Mouse (Mus musculus): Measurements from ENCODE around the gene Rps2. TPM values are rescaled to one million over a fixed set of nuclear protein-coding genes. Genes with fewer than 3 reads are reported as not detected.

Rps2 gene
- total RNA-seq, 2 experiments from 2014 or later, result 619 to 676 TPM

DNA sequence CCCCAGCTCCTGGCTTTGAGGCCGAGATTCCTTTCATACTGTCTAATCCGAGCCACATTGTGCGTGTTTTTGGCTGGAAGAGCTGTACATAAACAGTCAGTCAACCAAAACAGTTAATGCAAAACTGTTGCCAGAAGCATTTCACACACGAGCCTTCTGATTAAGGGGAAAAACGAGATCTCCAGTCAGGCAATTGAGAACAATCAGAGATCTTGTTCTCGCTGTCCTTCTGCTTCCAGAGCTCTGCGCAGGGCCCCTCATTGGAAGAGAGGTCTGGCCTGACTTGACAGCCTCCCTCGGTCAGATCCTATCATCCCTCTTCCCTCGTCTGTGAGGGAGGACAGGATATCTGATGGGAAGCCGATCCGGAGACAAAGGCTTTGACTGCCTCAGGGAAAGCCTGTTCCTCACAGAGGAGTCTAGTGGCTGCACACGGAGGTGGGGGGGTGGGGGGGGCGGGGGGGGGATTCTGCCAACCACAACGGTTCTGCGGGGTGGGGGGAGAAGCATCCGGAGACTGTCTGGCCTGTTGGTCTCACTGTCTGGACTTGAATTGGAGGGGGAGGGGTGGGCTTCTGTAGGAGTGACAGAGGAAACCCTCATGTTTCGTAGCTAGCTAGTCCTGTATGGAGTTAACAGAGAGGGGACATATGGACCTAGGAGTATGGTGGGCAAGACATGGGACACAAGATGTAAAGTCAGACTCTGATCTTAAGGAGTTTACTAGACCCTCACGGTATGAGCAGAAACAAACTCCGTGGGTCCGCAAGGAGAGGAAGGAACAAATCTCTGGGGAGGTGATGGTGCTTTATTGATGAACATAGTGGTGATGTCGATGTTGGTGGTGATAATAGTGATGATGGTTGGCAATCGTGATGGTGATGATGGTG lies 47.3 kb downstream of the Rps2 start:
- peak; percentile 25 for DNase-seq
- intact Hi-C loops (cut with DNase I), result no loop called here

DNA sequence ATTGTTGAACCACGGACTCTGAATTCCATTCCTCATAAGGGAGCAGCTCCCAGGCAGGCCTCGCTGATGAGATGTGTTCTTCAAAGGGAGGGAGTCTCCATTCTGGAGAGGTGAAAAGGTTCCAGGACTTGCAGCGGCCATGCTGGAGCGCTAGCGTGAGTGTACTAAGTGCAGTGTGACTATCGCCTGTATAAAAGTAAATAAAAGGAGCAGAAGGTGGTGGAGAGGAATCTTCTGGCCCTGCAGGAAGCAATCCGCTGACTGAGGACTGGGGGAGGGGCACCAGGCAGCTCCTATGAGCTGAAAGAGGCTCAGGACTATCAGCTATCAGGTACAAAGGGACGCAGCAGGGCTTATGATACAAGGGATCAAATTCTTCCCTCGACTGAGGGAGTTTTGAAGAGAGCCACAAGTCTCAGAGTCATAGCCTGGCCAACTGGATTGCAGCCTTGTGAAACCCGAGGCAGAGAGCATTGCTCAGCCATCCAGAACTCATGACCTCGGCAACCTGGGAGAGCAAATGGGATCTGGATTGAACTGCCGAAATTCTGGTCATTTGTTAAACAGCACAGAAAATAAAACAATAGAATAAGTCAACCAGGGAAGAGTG lies 48.5 kb downstream of the Rps2 start:
- no peak for DNase-seq
- intact Hi-C loops (cut with DNase I), result no loop called here

DNA sequence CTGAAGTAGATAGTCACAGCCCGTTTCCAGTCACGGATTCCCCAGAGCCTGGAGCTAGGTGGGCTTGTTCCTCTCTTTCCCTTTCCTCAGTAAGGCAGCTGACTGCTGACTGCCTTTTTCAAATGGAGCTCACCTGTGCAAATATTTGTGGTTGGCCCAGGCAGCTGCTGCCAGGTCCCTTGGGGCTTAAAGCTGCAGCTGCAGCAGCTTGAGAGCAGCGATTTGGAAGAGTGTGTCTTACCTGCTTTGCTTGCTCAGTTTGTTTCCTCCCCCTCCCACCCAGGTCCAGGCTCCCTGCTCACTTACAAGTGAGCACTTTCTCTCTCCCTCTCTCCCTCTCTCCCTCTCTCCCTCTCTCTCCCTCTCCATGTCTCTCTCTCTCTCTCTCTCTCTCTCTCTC lies 51.2 kb downstream of the Rps2 start:
- intact Hi-C loops (cut with DNase I), result no loop called here

More for the DNA sequence above, 51.2 kb downstream of the Rps2 start:
- no peak for DNase-seq

Other genes with a start within 250 kb of the Rps2 start
- gene E4f1, start 247.8 kb upstream of the Rps2 start, total RNA-seq (2021), result 10 to 100 TPM; 39.0 to 41.7 TPM
- 10 to 100 TPM; 45.3 to 45.9 TPM for gene Pgp, start 247.7 kb upstream of the Rps2 start, total RNA-seq (2021)
- under 1 TPM; 0.54 to 0.92 TPM for gene Bricd5, start 244.2 kb upstream of the Rps2 start, total RNA-seq (2021)
- gene Mlst8, start 239.0 kb upstream of the Rps2 start, total RNA-seq (2021), result 10 to 100 TPM; 33.4 to 39.1 TPM
- gene Caskin1, start 229.5 kb upstream of the Rps2 start, total RNA-seq (2021), result 100 to 1,000 TPM; 158 to 180 TPM
- 100 to 1,000 TPM; 166 to 172 TPM for gene Traf7, start 190.2 kb upstream of the Rps2 start, total RNA-seq (2021)
- gene Rab26, start 183.9 kb upstream of the Rps2 start, total RNA-seq (2021), result 10 to 100 TPM; 12.2 to 12.5 TPM
- gene Pkd1, start 168.3 kb upstream of the Rps2 start, total RNA-seq (2021), result 10 to 100 TPM; 75.0 to 91.3 TPM
- 100 to 1,000 TPM; 152 to 158 TPM for gene Tsc2, start 85.5 kb upstream of the Rps2 start, total RNA-seq (2021)
- 1 to 10 TPM; 7.0 to 8.5 TPM for gene Nthl1, start 85.4 kb upstream of the Rps2 start, total RNA-seq (2021)
- gene Slc9a3r2, start 67.8 kb upstream of the Rps2 start, total RNA-seq (2021), result 10 to 100 TPM; 40.2 to 43.6 TPM
- under 1 TPM in 1 of 2 experiments, not detected in 1; 0.66 TPM for gene Npw, start 59.7 kb upstream of the Rps2 start, total RNA-seq (2021)
- 10 to 100 TPM; 45.5 to 48.5 TPM for gene Zfp598, start 48.4 kb upstream of the Rps2 start, total RNA-seq (2021)
- gene Syngr3, start 28.2 kb upstream of the Rps2 start, total RNA-seq (2021), result 100 to 1,000 TPM; 164 to 176 TPM
- 10 to 100 TPM; 21.0 to 22.7 TPM for gene Gfer, start 22.0 kb upstream of the Rps2 start, total RNA-seq (2021)
- 1 to 10 TPM; 5.6 to 7.2 TPM for gene Noxo1, start 21.9 kb upstream of the Rps2 start, total RNA-seq (2021)
- 10 to 100 TPM; 34.8 to 36.6 TPM for gene Tbl3, start 10.5 kb upstream of the Rps2 start, total RNA-seq (2021)
- gene Rnf151, start 53 bp upstream of the Rps2 start, total RNA-seq (2021), result not detected
- gene Ndufb10, start 6.4 kb downstream of the Rps2 start, total RNA-seq (2021), result 100 to 1,000 TPM; 130 to 145 TPM
- not detected for gene Rpl3l, start 9.7 kb downstream of the Rps2 start, total RNA-seq (2021)
- 10 to 100 TPM; 36.6 to 42.7 TPM for gene Msrb1, start 18.5 kb downstream of the Rps2 start, total RNA-seq (2021)
- gene Hs3st6, start 34.9 kb downstream of the Rps2 start, total RNA-seq (2021), result not detected
- not detected for gene Meiob, start 86.2 kb downstream of the Rps2 start, total RNA-seq (2021)
- gene Hagh, start 122.0 kb downstream of the Rps2 start, total RNA-seq (2021), result 10 to 100 TPM; 48.0 to 50.0 TPM
- 10 to 100 TPM; 13.1 to 13.8 TPM for gene Fahd1, start 132.2 kb downstream of the Rps2 start, total RNA-seq (2021)
- gene Igfals, start 147.9 kb downstream of the Rps2 start, total RNA-seq (2021), result under 1 TPM in 1 of 2 experiments, not detected in 1; 0.22 TPM
- 10 to 100 TPM; 35.9 to 39.3 TPM for gene Nubp2, start 168.2 kb downstream of the Rps2 start, total RNA-seq (2021)
- gene Spsb3, start 168.5 kb downstream of the Rps2 start, total RNA-seq (2021), result 10 to 100 TPM; 43.6 to 46.0 TPM
- 10 to 100 TPM; 36.2 to 36.4 TPM for gene Eme2, start 177.0 kb downstream of the Rps2 start, total RNA-seq (2021)
- 10 to 100 TPM; 48.9 to 50.0 TPM for gene Mrps34, start 177.0 kb downstream of the Rps2 start, total RNA-seq (2021)
- gene Nme3, start 178.4 kb downstream of the Rps2 start, total RNA-seq (2021), result 10 to 100 TPM; 38.7 to 43.0 TPM
- 100 to 1,000 TPM; 255 to 270 TPM for gene Mapk8ip3, start 218.9 kb downstream of the Rps2 start, total RNA-seq (2021)
- gene Jpt2, start 242.6 kb downstream of the Rps2 start, total RNA-seq (2021), result 10 to 100 TPM; 31.5 to 37.2 TPM

All from left cerebral cortex, postnatal 4 days (tissue).